Mouse (Mus musculus) hindbrain, embryonic 11.5 days (tissue): Measurements from ENCODE around the gene Pkp4. TPM values are rescaled to one million over a fixed set of nuclear protein-coding genes. Genes with fewer than 3 reads are reported as not detected.

Experiments used
- ATAC-seq: fragments of 200-750 bp; cut with Nextera tagmentation; 2 replicates; pipeline ENCODE4 v1.8.0; 2017; ENCODE audit warnings: mild to moderate bottlenecking, moderate TSS enrichment, moderate library complexity; ENCODE audit not compliant: low FRiP score
- DNase-seq: peaks from one replicate; pipeline ENCODE4 v3.0.0-alpha.2; 2015; ENCODE audit warnings: low spot score
- H3K27ac ChIP-seq: fragments of 300-500 bp; sonication (generic); 2 replicates; pipeline ENCODE4 v1.5.1; 2014; ENCODE audit warnings: mild to moderate bottlenecking, low read depth, low read length
- H3K27me3 ChIP-seq: fragments of 300-500 bp; sonication (generic); 2 replicates; pipeline ENCODE4 v1.6.1; 2014; ENCODE audit warnings: mild to moderate bottlenecking, low read length, moderate library complexity, mixed read lengths; ENCODE audit not compliant: control insufficient read depth, insufficient read depth
- H3K36me3 ChIP-seq: fragments of 300-500 bp; sonication (generic); 2 replicates; pipeline ENCODE4 v1.6.1; 2014; ENCODE audit warnings: mild to moderate bottlenecking, low read length, moderate library complexity, mixed read lengths; ENCODE audit not compliant: control insufficient read depth, insufficient read depth
- H3K4me1 ChIP-seq: fragments of 300-500 bp; sonication (generic); replicated peaks from 2 replicates; pipeline ENCODE4 v1.6.1; 2014; ENCODE audit warnings: low read length, mixed read lengths; ENCODE audit not compliant: control insufficient read depth, insufficient read depth
- H3K4me2 ChIP-seq: fragments of 300-500 bp; sonication (generic); replicated peaks from 2 replicates; pipeline ENCODE4 v1.6.1; 2014; ENCODE audit warnings: mild to moderate bottlenecking, low read depth, low read length
- H3K4me3 ChIP-seq: fragments of 300-500 bp; sonication (generic); 2 replicates; pipeline ENCODE4 v1.5.1; 2014; ENCODE audit warnings: low read depth, low read length
- H3K9ac ChIP-seq: fragments of 300-500 bp; sonication (generic); 2 replicates; pipeline ENCODE4 v1.6.1; 2014; ENCODE audit warnings: low read depth, low read length
- H3K9me3 ChIP-seq: fragments of 300-500 bp; sonication (generic); 2 replicates; pipeline ENCODE4 v1.6.1; 2016; ENCODE audit warnings: low read length; ENCODE audit not compliant: control insufficient read depth
- WGBS: fragments of 180-500 bp; shearing (Covaris S2); extraction: QIAGEN DNeasy Blood & Tissue Kit; methylation state at CpG from one replicate; pipeline ENCODE4 v1.1.7; 2014; 5-methylcytosine and 5-hydroxymethylcytosine counted together
- polyA plus RNA-seq: library from polyadenylated mRNA; unstranded; fragments of >200 nt; fragmentation: Nextera tagmentation; extraction: Ambion mirVana; gene quantifications from 2 replicates; pipeline ENCODE4 v1.2.1, GENCODE M21; 2014

Gene Pkp4
- polyA plus RNA-seq, 1 experiment from 2014 or later, result 21.3 TPM

GRCm38 (mm10) chr2:59253435-59253834 is 92.8 kb downstream of the Pkp4 start:
- Histone ChIP-seq H3K36me3 (no peaks in the 10 kb centered on the region), H3K27me3 (no peaks in the 10 kb centered on the region), H3K4me1 (no peaks in the 10 kb centered on the region), H3K4me3 (no peak overlapping the region), H3K4me2 (no peak overlapping the region), H3K27ac (no peak overlapping the region), H3K9me3 (no peaks in the 10 kb centered on the region), H3K9ac (no peak overlapping the region)
- ATAC-seq (no peak), DNase-seq (no peak)
- 90% methylated on average over 3 of the region's 3 CpGs for WGBS

GRCm38 (mm10) chr2:59258821-59259231 is 98.2 kb downstream of the Pkp4 start:
- DNase-seq, result no peak
- Histone ChIP-seq H3K27me3 (no peaks in the 10 kb centered on the region), H3K4me1 (no peaks in the 10 kb centered on the region), H3K9ac (no peak overlapping the region), H3K9me3 (no peaks in the 10 kb centered on the region), H3K4me2 (no peak overlapping the region), H3K36me3 (no peaks in the 10 kb centered on the region), H3K4me3 (no peak overlapping the region), H3K27ac (no peak overlapping the region)
- ATAC-seq, result no peak
- WGBS, result 83% methylated on average over 6 of the region's 6 CpGs

- 78% methylated on average over 6 of the region's 6 CpGs for WGBS
- H3K4me3 ChIP-seq, result no peak overlapping the region
- no peaks in the 10 kb centered on the region for H3K36me3 ChIP-seq
- H3K27ac ChIP-seq, result no peak overlapping the region
- no peak overlapping the region for H3K4me2 ChIP-seq
- no peaks in the 10 kb centered on the region for H3K27me3 ChIP-seq
- H3K9ac ChIP-seq, result no peak overlapping the region
- DNase-seq, result no peak
- no peaks in the 10 kb centered on the region for H3K9me3 ChIP-seq
- no peaks in the 10 kb centered on the region for H3K4me1 ChIP-seq
- no peak for ATAC-seq
Measured at GRCm38 (mm10) chr2:59259346-59259745, 98.7 kb downstream of the Pkp4 start.

GRCm38 (mm10) chr2:59261203-59261602 is 100.6 kb downstream of the Pkp4 start:
- DNase-seq (no peak), ATAC-seq (no peak)
- no peaks in the 10 kb centered on the region for H3K9me3 ChIP-seq
- H3K36me3 ChIP-seq, result no peaks in the 10 kb centered on the region
- H3K27me3 ChIP-seq, result no peaks in the 10 kb centered on the region
- 92% methylated on average over 2 of the region's 2 CpGs for WGBS
- no peaks in the 10 kb centered on the region for H3K4me1 ChIP-seq
- H3K4me3 ChIP-seq, result no peak overlapping the region
- H3K4me2 ChIP-seq, result no peak overlapping the region
- H3K9ac ChIP-seq, result no peak overlapping the region
- H3K27ac ChIP-seq, result no peak overlapping the region

GRCm38 (mm10) chr2:59266428-59266827 is 105.8 kb downstream of the Pkp4 start:
- no peak for DNase-seq
- no peaks in the 10 kb centered on the region for H3K27me3 ChIP-seq
- H3K36me3 ChIP-seq, result no peaks in the 10 kb centered on the region
- no peak overlapping the region for H3K4me2 ChIP-seq
- H3K4me1 ChIP-seq, result no peaks in the 10 kb centered on the region
- ATAC-seq, result no peak
- H3K9me3 ChIP-seq, result no peaks in the 10 kb centered on the region
- H3K9ac ChIP-seq, result no peak overlapping the region
- H3K4me3 ChIP-seq, result no peak overlapping the region
- no peak overlapping the region for H3K27ac ChIP-seq
- WGBS, result 88% methylated on average over 14 of the region's 14 CpGs

GRCm38 (mm10) chr2:59271835-59272234 is 111.2 kb downstream of the Pkp4 start:
- Histone ChIP-seq H3K4me2 (no peak overlapping the region), H3K4me1 (no peaks in the 10 kb centered on the region), H3K36me3 (no peaks in the 10 kb centered on the region), H3K9me3 (no peaks in the 10 kb centered on the region), H3K9ac (no peak overlapping the region), H3K27me3 (no peaks in the 10 kb centered on the region), H3K4me3 (no peak overlapping the region), H3K27ac (no peak overlapping the region)
- no peak for DNase-seq
- ATAC-seq, result no peak
- WGBS, result 84% methylated on average over 8 of the region's 8 CpGs

GRCm38 (mm10) chr2:59272713-59273112 is 112.1 kb downstream of the Pkp4 start:
- no peak overlapping the region for H3K4me3 ChIP-seq
- no peak overlapping the region for H3K4me2 ChIP-seq
- 89% methylated on average over 6 of the region's 6 CpGs for WGBS

GRCm38 (mm10) chr2:59280914-59281562 is 120.4 kb downstream of the Pkp4 start:
- Histone ChIP-seq H3K4me2 (no peak overlapping the region), H3K27me3 (no peaks in the 10 kb centered on the region), H3K9me3 (no peaks in the 10 kb centered on the region), H3K4me1 (no peaks in the 10 kb centered on the region), H3K36me3 (no peaks in the 10 kb centered on the region), H3K27ac (no peak overlapping the region), H3K4me3 (no peak overlapping the region), H3K9ac (no peak overlapping the region)
- DNase-seq (no peak), ATAC-seq (no peak)
- 83% methylated on average over 7 of the region's 7 CpGs for WGBS

More at GRCm38 (mm10) chr2:59272713-59273112, 112.1 kb downstream of the Pkp4 start:
- no peaks in the 10 kb centered on the region for H3K4me1 ChIP-seq
- ATAC-seq, result no peak
- no peaks in the 10 kb centered on the region for H3K9me3 ChIP-seq
- no peak overlapping the region for H3K9ac ChIP-seq
- no peak overlapping the region for H3K27ac ChIP-seq
- no peak for DNase-seq
- no peaks in the 10 kb centered on the region for H3K27me3 ChIP-seq
- H3K36me3 ChIP-seq, result no peaks in the 10 kb centered on the region

- H3K27ac ChIP-seq, result no peak overlapping the region
- H3K9ac ChIP-seq, result no peak overlapping the region
- H3K4me3 ChIP-seq, result no peak overlapping the region
- ATAC-seq (no peak), DNase-seq (no peak)
- H3K36me3 ChIP-seq, result no peaks in the 10 kb centered on the region
- no peaks in the 10 kb centered on the region for H3K9me3 ChIP-seq
- H3K4me1 ChIP-seq, result no peaks in the 10 kb centered on the region
- no peak overlapping the region for H3K4me2 ChIP-seq
- WGBS, result 95% methylated on average over 6 of the region's 6 CpGs
- no peaks in the 10 kb centered on the region for H3K27me3 ChIP-seq
Measured at GRCm38 (mm10) chr2:59282966-59283365, 122.3 kb downstream of the Pkp4 start.
